Mouse (Mus musculus) neural tube, embryonic 13.5 days (tissue): ENCODE data around the gene Sema6c. TPM values are rescaled to one million over a fixed set of nuclear protein-coding genes. Genes with fewer than 3 reads are reported as not detected.
A peak's percentile ranks its signal among the peaks of the same experiment; 100 is the strongest.

Source experiments
- ATAC-seq: fragments of 200-750 bp; cut with Nextera tagmentation; 2 replicates; pipeline ENCODE4 v1.8.0; 2017; ENCODE audit warnings: low read depth, mild to moderate bottlenecking, moderate TSS enrichment, moderate library complexity
- H3K27ac ChIP-seq: fragments of 300-500 bp; sonication (generic); replicated peaks from 2 replicates; pipeline ENCODE4 v1.5.1; 2015; ENCODE audit warnings: moderate library complexity, mild to moderate bottlenecking, inconsistent platforms
- H3K27me3 ChIP-seq: fragments of 300-500 bp; sonication (generic); 2 replicates; pipeline ENCODE4 v1.6.1; 2015; ENCODE audit warnings: mild to moderate bottlenecking, inconsistent platforms
- H3K36me3 ChIP-seq: fragments of 300-500 bp; sonication (generic); 2 replicates; pipeline ENCODE4 v1.6.1; 2015; ENCODE audit warnings: mild to moderate bottlenecking, inconsistent platforms
- H3K4me1 ChIP-seq: fragments of 300-500 bp; sonication (generic); replicated peaks from 2 replicates; pipeline ENCODE4 v1.6.1; 2015; ENCODE audit warnings: inconsistent platforms
- H3K4me2 ChIP-seq: fragments of 300-500 bp; sonication (generic); 2 replicates; pipeline ENCODE4 v1.6.1; 2015; ENCODE audit warnings: inconsistent platforms, mild to moderate bottlenecking, moderate library complexity
- H3K4me3 ChIP-seq: fragments of 300-500 bp; sonication (generic); 2 replicates; pipeline ENCODE4 v1.5.1; 2015; ENCODE audit warnings: mild to moderate bottlenecking, inconsistent platforms
- H3K9ac ChIP-seq: fragments of 300-500 bp; sonication (generic); 2 replicates; pipeline ENCODE4 v1.6.1; 2015; ENCODE audit warnings: moderate library complexity, mild to moderate bottlenecking, inconsistent platforms
- H3K9me3 ChIP-seq: fragments of 300-500 bp; sonication (generic); 2 replicates; pipeline ENCODE4 v1.6.1; 2016; ENCODE audit warnings: inconsistent platforms
- WGBS: fragments of 180-500 bp; shearing (Covaris S2); methylation state at CpG from one replicate; pipeline ENCODE4 v1.1.7; 2015; 5-methylcytosine and 5-hydroxymethylcytosine counted together
- polyA plus RNA-seq: library from polyadenylated mRNA; unstranded; fragments of >200 nt; fragmentation: Nextera tagmentation; extraction: Ambion mirVana; gene quantifications from 2 replicates; pipeline ENCODE4 v1.2.1, GENCODE M21; 2015

The Sema6c gene
- polyA plus RNA-seq, 1 experiment from 2014 or later = 34.3 TPM

- H3K27ac ChIP-seq = no peak overlapping the region
- H3K4me3 ChIP-seq = peak overlapping the region; percentile 20
- 0 out of 2 replicates have a peak, but pooled peaks have one; percentile 32 for ATAC-seq
- WGBS = 6% methylated on average over 57 of the region's 58 CpGs
- peaks cover 18% of the 10 kb centered on the region for H3K4me1 ChIP-seq
- peaks cover 47% of the 10 kb centered on the region for H3K27me3 ChIP-seq
- no peaks in the 10 kb centered on the region for H3K9me3 ChIP-seq
- H3K4me2 ChIP-seq = peak overlapping the region; percentile 45
- H3K36me3 ChIP-seq = peaks cover 58% of the 10 kb centered on the region
- 0 out of 2 replicates have a peak overlapping the region, but pooled peaks have one; percentile 26 for H3K9ac ChIP-seq
Measured at GRCm38 (mm10) chr3:95173256-95173949, 13.1 kb downstream of the Sema6c start.

- Histone ChIP-seq H3K27me3 (peaks cover 40% of the 10 kb centered on the region), H3K9me3 (no peaks in the 10 kb centered on the region), H3K4me2 (peak overlapping the region; percentile 45), H3K4me1 (peaks cover 18% of the 10 kb centered on the region), H3K4me3 (0 out of 2 replicates have a peak overlapping the region, but pooled peaks have one; percentile 20), H3K36me3 (peaks cover 51% of the 10 kb centered on the region), H3K27ac (no peak overlapping the region), H3K9ac (0 out of 2 replicates have a peak overlapping the region, but pooled peaks have one; percentile 38)
- ATAC-seq = peak; percentile 44; the same call in 1 of the 2 replicates
- WGBS = 3% methylated on average over 16 of the region's 16 CpGs
Measured at GRCm38 (mm10) chr3:95174011-95174592, 13.8 kb downstream of the Sema6c start.

- Histone ChIP-seq H3K27me3 (peaks cover 16% of the 10 kb centered on the region), H3K4me1 (peaks cover 18% of the 10 kb centered on the region), H3K27ac (no peak overlapping the region), H3K4me3 (no peak overlapping the region), H3K9me3 (no peaks in the 10 kb centered on the region), H3K9ac (no peak overlapping the region), H3K4me2 (no peak overlapping the region), H3K36me3 (peaks cover 27% of the 10 kb centered on the region)
- ATAC-seq = no peak
- WGBS = 53% methylated on average over 3 of the region's 3 CpGs
Measured at GRCm38 (mm10) chr3:95176500-95176899, 16.2 kb downstream of the Sema6c start.

GRCm38 (mm10) chr3:95177583-95177982, 17.3 kb downstream of the Sema6c start:
- Histone ChIP-seq H3K4me1 (peaks cover 16% of the 10 kb centered on the region), H3K27ac (no peak overlapping the region), H3K4me2 (no peak overlapping the region), H3K9me3 (no peaks in the 10 kb centered on the region), H3K9ac (no peak overlapping the region), H3K4me3 (no peak overlapping the region), H3K27me3 (peaks cover 5% of the 10 kb centered on the region), H3K36me3 (peaks cover 16% of the 10 kb centered on the region)
- 68% methylated on average over 6 of the region's 6 CpGs for WGBS
- ATAC-seq = no peak

- Histone ChIP-seq H3K27ac (no peak overlapping the region), H3K4me1 (peaks cover 2% of the 10 kb centered on the region), H3K36me3 (peaks cover 10% of the 10 kb centered on the region; the same call in 1 of the 2 replicates), H3K4me3 (no peak overlapping the region), H3K4me2 (no peak overlapping the region), H3K9me3 (no peaks in the 10 kb centered on the region), H3K9ac (no peak overlapping the region), H3K27me3 (no peaks in the 10 kb centered on the region)
- ATAC-seq = no peak
- 90% methylated on average over 5 of the region's 5 CpGs for WGBS
Measured at GRCm38 (mm10) chr3:95178948-95179347, 18.7 kb downstream of the Sema6c start.

- H3K9ac ChIP-seq = no peak overlapping the region
- no peaks in the 10 kb centered on the region for H3K4me1 ChIP-seq
- WGBS = 83% methylated on average over 3 of the region's 3 CpGs
- no peaks in the 10 kb centered on the region for H3K27me3 ChIP-seq
- no peak overlapping the region for H3K27ac ChIP-seq
- no peak overlapping the region for H3K4me2 ChIP-seq
- no peak overlapping the region for H3K4me3 ChIP-seq
- H3K36me3 ChIP-seq = peaks cover 16% of the 10 kb centered on the region
- H3K9me3 ChIP-seq = no peaks in the 10 kb centered on the region
- ATAC-seq = no peak
Measured at GRCm38 (mm10) chr3:95179890-95180289, 19.6 kb downstream of the Sema6c start.

- no peak overlapping the region for H3K4me3 ChIP-seq
- no peak overlapping the region for H3K4me2 ChIP-seq
- WGBS = 64% methylated on average over 1 of the region's 1 CpGs
- no peak overlapping the region for H3K27ac ChIP-seq
- H3K9me3 ChIP-seq = no peaks in the 10 kb centered on the region
- H3K9ac ChIP-seq = no peak overlapping the region
- peaks cover 32% of the 10 kb centered on the region for H3K36me3 ChIP-seq
- no peaks in the 10 kb centered on the region for H3K27me3 ChIP-seq
- no peak for ATAC-seq
- H3K4me1 ChIP-seq = no peaks in the 10 kb centered on the region
Measured at GRCm38 (mm10) chr3:95181841-95182240, 21.6 kb downstream of the Sema6c start.

- Histone ChIP-seq H3K9ac (no peak overlapping the region), H3K36me3 (peaks cover 64% of the 10 kb centered on the region), H3K4me3 (no peak overlapping the region), H3K27me3 (no peaks in the 10 kb centered on the region), H3K27ac (no peak overlapping the region), H3K4me2 (no peak overlapping the region), H3K4me1 (no peaks in the 10 kb centered on the region), H3K9me3 (no peaks in the 10 kb centered on the region)
- ATAC-seq = no peak
- 94% methylated on average over 9 of the region's 9 CpGs for WGBS
Measured at GRCm38 (mm10) chr3:95184796-95185577, 24.7 kb downstream of the Sema6c start.

- Histone ChIP-seq H3K9me3 (no peaks in the 10 kb centered on the region), H3K9ac (no peak overlapping the region), H3K4me2 (no peak overlapping the region), H3K4me3 (no peak overlapping the region), H3K27ac (no peak overlapping the region), H3K4me1 (no peaks in the 10 kb centered on the region), H3K27me3 (no peaks in the 10 kb centered on the region), H3K36me3 (peaks cover 69% of the 10 kb centered on the region)
- 90% methylated on average over 2 of the region's 2 CpGs for WGBS
- no peak for ATAC-seq
Measured at GRCm38 (mm10) chr3:95186100-95186499, 25.8 kb downstream of the Sema6c start.

- no peak overlapping the region for H3K9ac ChIP-seq
- peaks cover 71% of the 10 kb centered on the region for H3K36me3 ChIP-seq
- H3K27ac ChIP-seq = no peak overlapping the region
- WGBS = 92% methylated on average over 6 of the region's 6 CpGs
- H3K4me3 ChIP-seq = no peak overlapping the region
- no peak for ATAC-seq
- H3K9me3 ChIP-seq = no peaks in the 10 kb centered on the region
- H3K4me1 ChIP-seq = no peaks in the 10 kb centered on the region
- no peaks in the 10 kb centered on the region for H3K27me3 ChIP-seq
- no peak overlapping the region for H3K4me2 ChIP-seq
Measured at GRCm38 (mm10) chr3:95186888-95187287, 26.6 kb downstream of the Sema6c start.

GRCm38 (mm10) chr3:95194721-95195135, 34.5 kb downstream of the Sema6c start:
- Histone ChIP-seq H3K36me3 (peaks cover 72% of the 10 kb centered on the region), H3K4me2 (no peak overlapping the region), H3K4me3 (no peak overlapping the region), H3K27me3 (no peaks in the 10 kb centered on the region), H3K9ac (no peak overlapping the region), H3K4me1 (no peaks in the 10 kb centered on the region), H3K27ac (no peak overlapping the region), H3K9me3 (no peaks in the 10 kb centered on the region)
- no peak for ATAC-seq
- 86% methylated on average over 6 of the region's 6 CpGs for WGBS

GRCm38 (mm10) chr3:95195772-95196171, 35.5 kb downstream of the Sema6c start:
- WGBS = 93% methylated on average over 2 of the region's 2 CpGs
- H3K36me3 ChIP-seq = peaks cover 72% of the 10 kb centered on the region
- H3K4me2 ChIP-seq = no peak overlapping the region

More at GRCm38 (mm10) chr3:95195772-95196171, 35.5 kb downstream of the Sema6c start:
- no peak overlapping the region for H3K4me3 ChIP-seq
- no peak overlapping the region for H3K9ac ChIP-seq
- H3K27me3 ChIP-seq = no peaks in the 10 kb centered on the region
- no peak overlapping the region for H3K27ac ChIP-seq
- no peaks in the 10 kb centered on the region for H3K4me1 ChIP-seq
- ATAC-seq = no peak
- H3K9me3 ChIP-seq = no peaks in the 10 kb centered on the region
